Mouse (Mus musculus): ENCODE results near the gene 1700025G04Rik. TPM values are rescaled to one million over a fixed set of nuclear protein-coding genes. Genes with fewer than 3 reads are reported as not detected.

1700025G04Rik gene
- polyA plus RNA-seq, 1 experiment from 2014 or later, result 17.3 TPM

- Histone ChIP-seq H3K9me3 (replicated peaks; ENCODE audit: control insufficient read depth, low read length) (no peaks in the 10 kb centered on the region), H3K9ac (ENCODE audit: low read length) (no peak overlapping the region), H3K4me2 (ENCODE audit: low read depth, low read length) (no peak overlapping the region), H3K4me3 (replicated peaks; ENCODE audit: low read length) (no peak overlapping the region), H3K27me3 (ENCODE audit: control insufficient read depth, insufficient read depth, low read length) (no peaks in the 10 kb centered on the region), H3K4me1 (ENCODE audit: control insufficient read depth, insufficient read depth, low read length) (peaks cover 15% of the 10 kb centered on the region), H3K27ac (ENCODE audit: low read length) (no peak overlapping the region), H3K36me3 (ENCODE audit: control insufficient read depth, insufficient read depth, low read length) (no peaks in the 10 kb centered on the region)
- WGBS, result 39% methylated on average over 8 of the region's 8 CpGs
- ATAC-seq (ENCODE audit: insufficient read depth, low FRiP score), result no peak
These were observed 149.9 kb downstream of the 1700025G04Rik start for GRCm38 (mm10) chr1:151939987-151940386.

- Histone ChIP-seq H3K4me3 (replicated peaks; ENCODE audit: low read length) (no peak overlapping the region), H3K36me3 (ENCODE audit: control insufficient read depth, insufficient read depth, low read length) (no peaks in the 10 kb centered on the region), H3K9ac (ENCODE audit: low read length) (no peak overlapping the region), H3K27ac (ENCODE audit: low read length) (no peak overlapping the region), H3K4me2 (ENCODE audit: low read depth, low read length) (no peak overlapping the region), H3K4me1 (ENCODE audit: control insufficient read depth, insufficient read depth, low read length) (peaks cover 13% of the 10 kb centered on the region), H3K9me3 (replicated peaks; ENCODE audit: control insufficient read depth, low read length) (no peaks in the 10 kb centered on the region), H3K27me3 (ENCODE audit: control insufficient read depth, insufficient read depth, low read length) (no peaks in the 10 kb centered on the region)
- ATAC-seq (ENCODE audit: insufficient read depth, low FRiP score), result no peak
- 52% methylated on average over 6 of the region's 6 CpGs for WGBS
These were observed 150.4 kb downstream of the 1700025G04Rik start for GRCm38 (mm10) chr1:151939510-151939909.

- no peak overlapping the region for H3K4me3 ChIP-seq (replicated peaks; ENCODE audit: low read length)
- no peak for ATAC-seq (ENCODE audit: insufficient read depth, low FRiP score)
- no peaks in the 10 kb centered on the region for H3K36me3 ChIP-seq (ENCODE audit: control insufficient read depth, insufficient read depth, low read length)
- H3K9ac ChIP-seq (ENCODE audit: low read length), result no peak overlapping the region
- H3K4me1 ChIP-seq (ENCODE audit: control insufficient read depth, insufficient read depth, low read length), result no peaks in the 10 kb centered on the region; the same call in 1 of the 2 replicates
- H3K4me2 ChIP-seq (ENCODE audit: low read depth, low read length), result no peak overlapping the region
- 82% methylated on average over 6 of the region's 6 CpGs for WGBS
- no peak overlapping the region for H3K27ac ChIP-seq (ENCODE audit: low read length)
- no peaks in the 10 kb centered on the region for H3K9me3 ChIP-seq (replicated peaks; ENCODE audit: control insufficient read depth, low read length)
- H3K27me3 ChIP-seq (ENCODE audit: control insufficient read depth, insufficient read depth, low read length), result no peaks in the 10 kb centered on the region
These were observed 156.3 kb downstream of the 1700025G04Rik start for GRCm38 (mm10) chr1:151933605-151934004.

- Histone ChIP-seq H3K27ac (ENCODE audit: low read length) (no peak overlapping the region), H3K4me1 (ENCODE audit: control insufficient read depth, insufficient read depth, low read length) (peaks cover 10% of the 10 kb centered on the region; the same call in 1 of the 2 replicates), H3K36me3 (ENCODE audit: control insufficient read depth, insufficient read depth, low read length) (no peaks in the 10 kb centered on the region), H3K4me2 (ENCODE audit: low read depth, low read length) (no peak overlapping the region), H3K9ac (ENCODE audit: low read length) (no peak overlapping the region), H3K27me3 (ENCODE audit: control insufficient read depth, insufficient read depth, low read length) (no peaks in the 10 kb centered on the region), H3K4me3 (replicated peaks; ENCODE audit: low read length) (no peak overlapping the region), H3K9me3 (replicated peaks; ENCODE audit: control insufficient read depth, low read length) (no peaks in the 10 kb centered on the region)
- ATAC-seq (ENCODE audit: insufficient read depth, low FRiP score), result no peak
- WGBS, result 44% methylated on average over 8 of the region's 8 CpGs
These were observed 163.1 kb downstream of the 1700025G04Rik start for GRCm38 (mm10) chr1:151926826-151927225.

- no peak overlapping the region for H3K4me3 ChIP-seq (replicated peaks; ENCODE audit: low read length)
- no peak overlapping the region for H3K27ac ChIP-seq (ENCODE audit: low read length)
- no peak for ATAC-seq (ENCODE audit: insufficient read depth, low FRiP score)
- no peaks in the 10 kb centered on the region for H3K9me3 ChIP-seq (replicated peaks; ENCODE audit: control insufficient read depth, low read length)
- no peak overlapping the region for H3K4me2 ChIP-seq (ENCODE audit: low read depth, low read length)
- H3K4me1 ChIP-seq (ENCODE audit: control insufficient read depth, insufficient read depth, low read length), result peaks cover 10% of the 10 kb centered on the region; the same call in 1 of the 2 replicates
- no peak overlapping the region for H3K9ac ChIP-seq (ENCODE audit: low read length)
- no peaks in the 10 kb centered on the region for H3K36me3 ChIP-seq (ENCODE audit: control insufficient read depth, insufficient read depth, low read length)
- WGBS, result 64% methylated on average over 4 of the region's 4 CpGs
- H3K27me3 ChIP-seq (ENCODE audit: control insufficient read depth, insufficient read depth, low read length), result no peaks in the 10 kb centered on the region
These were observed 163.8 kb downstream of the 1700025G04Rik start for GRCm38 (mm10) chr1:151926141-151926540.

- no peak overlapping the region for H3K4me2 ChIP-seq (ENCODE audit: low read depth, low read length)
These were observed 164.2 kb downstream of the 1700025G04Rik start for GRCm38 (mm10) chr1:151925738-151926137.

GRCm38 (mm10) chr1:151918806-151919357 lies 171.0 kb downstream of the 1700025G04Rik start:
- H3K27me3 ChIP-seq (ENCODE audit: control insufficient read depth, insufficient read depth, low read length), result no peaks in the 10 kb centered on the region
- no peaks in the 10 kb centered on the region for H3K4me1 ChIP-seq (ENCODE audit: control insufficient read depth, insufficient read depth, low read length)
- no peak overlapping the region for H3K4me3 ChIP-seq (replicated peaks; ENCODE audit: low read length)
- no peaks in the 10 kb centered on the region for H3K9me3 ChIP-seq (replicated peaks; ENCODE audit: control insufficient read depth, low read length)
- no peak overlapping the region for H3K9ac ChIP-seq (ENCODE audit: low read length)
- ATAC-seq (ENCODE audit: insufficient read depth, low FRiP score), result no peak
- H3K36me3 ChIP-seq (ENCODE audit: control insufficient read depth, insufficient read depth, low read length), result no peaks in the 10 kb centered on the region
- no peak overlapping the region for H3K27ac ChIP-seq (ENCODE audit: low read length)
- no peak overlapping the region for H3K4me2 ChIP-seq (ENCODE audit: low read depth, low read length)
- 70% methylated on average over 9 of the region's 9 CpGs for WGBS

More at GRCm38 (mm10) chr1:151925738-151926137, 164.2 kb downstream of the 1700025G04Rik start:
- WGBS, result 66% methylated on average over 7 of the region's 7 CpGs
- Histone ChIP-seq H3K4me3 (replicated peaks; ENCODE audit: low read length) (no peak overlapping the region), H3K36me3 (ENCODE audit: control insufficient read depth, insufficient read depth, low read length) (no peaks in the 10 kb centered on the region), H3K27ac (ENCODE audit: low read length) (no peak overlapping the region), H3K9ac (ENCODE audit: low read length) (no peak overlapping the region), H3K9me3 (replicated peaks; ENCODE audit: control insufficient read depth, low read length) (no peaks in the 10 kb centered on the region), H3K4me1 (ENCODE audit: control insufficient read depth, insufficient read depth, low read length) (peaks cover 10% of the 10 kb centered on the region; the same call in 1 of the 2 replicates), H3K27me3 (ENCODE audit: control insufficient read depth, insufficient read depth, low read length) (no peaks in the 10 kb centered on the region)
- no peak for ATAC-seq (ENCODE audit: insufficient read depth, low FRiP score)

- no peaks in the 10 kb centered on the region for H3K4me1 ChIP-seq (ENCODE audit: control insufficient read depth, insufficient read depth, low read length)
- no peaks in the 10 kb centered on the region for H3K36me3 ChIP-seq (ENCODE audit: control insufficient read depth, insufficient read depth, low read length)
- H3K9me3 ChIP-seq (replicated peaks; ENCODE audit: control insufficient read depth, low read length), result no peaks in the 10 kb centered on the region
- no peak overlapping the region for H3K4me2 ChIP-seq (ENCODE audit: low read depth, low read length)
- H3K27me3 ChIP-seq (ENCODE audit: control insufficient read depth, insufficient read depth, low read length), result no peaks in the 10 kb centered on the region
- no peak overlapping the region for H3K4me3 ChIP-seq (replicated peaks; ENCODE audit: low read length)
- no peak overlapping the region for H3K9ac ChIP-seq (ENCODE audit: low read length)
- no peak for ATAC-seq (ENCODE audit: insufficient read depth, low FRiP score)
- no peak overlapping the region for H3K27ac ChIP-seq (ENCODE audit: low read length)
- 92% methylated on average over 3 of the region's 3 CpGs for WGBS
These were observed 172.2 kb downstream of the 1700025G04Rik start for GRCm38 (mm10) chr1:151917736-151918135.

GRCm38 (mm10) chr1:151914494-151914893 lies 175.4 kb downstream of the 1700025G04Rik start:
- Histone ChIP-seq H3K4me2 (ENCODE audit: low read depth, low read length) (no peak overlapping the region), H3K9ac (ENCODE audit: low read length) (no peak overlapping the region), H3K36me3 (ENCODE audit: control insufficient read depth, insufficient read depth, low read length) (no peaks in the 10 kb centered on the region), H3K4me1 (ENCODE audit: control insufficient read depth, insufficient read depth, low read length) (no peaks in the 10 kb centered on the region), H3K4me3 (replicated peaks; ENCODE audit: low read length) (no peak overlapping the region), H3K9me3 (replicated peaks; ENCODE audit: control insufficient read depth, low read length) (no peaks in the 10 kb centered on the region), H3K27ac (ENCODE audit: low read length) (no peak overlapping the region), H3K27me3 (ENCODE audit: control insufficient read depth, insufficient read depth, low read length) (no peaks in the 10 kb centered on the region)
- no peak for ATAC-seq (ENCODE audit: insufficient read depth, low FRiP score)
- WGBS, result 92% methylated on average over 9 of the region's 9 CpGs

Data from stomach, embryonic 16.5 days (tissue).